Comparison of ENCODE assay signal across 18 mouse cellular contexts in genomic region chr8:10738486-10739081, GRCm38 (mm10).
DNase-seq lines count a peak whose midpoint lies in the region; ATAC-seq lines count a peak whose summit lies in the region.
"Had no signal": no experiment of that assay in that cellular context is flagged by ENCODE, and none has a peak within 500 bp of the region (broad histone marks: within the 10 kb centered on the region; RNA-seq: fewer than 3 reads in every experiment).

No protein-coding gene starts in this region.

- H3K36me3 ChIP-seq in forebrain, embryonic 10.5 days (replicated peaks): no peaks in the 10 kb centered on the region
- no peaks in the 10 kb centered on the region for H3K36me3 ChIP-seq in forebrain, embryonic 16.5 days (ENCODE audit: control insufficient read depth, insufficient read depth)
- H3K36me3 ChIP-seq in hindbrain, embryonic 10.5 days: no peaks in the 10 kb centered on the region
- H3K36me3 ChIP-seq in midbrain, embryonic 11.5 days (ENCODE audit: control insufficient read depth, insufficient read depth, low read length): no peaks in the 10 kb centered on the region

- H3K27ac ChIP-seq in forebrain, embryonic 10.5 days: peak overlapping the region; percentile 75
- H3K27ac ChIP-seq in forebrain, embryonic 16.5 days (ENCODE audit: low read length): no peak overlapping the region
- H3K27ac ChIP-seq in hindbrain, embryonic 10.5 days: peak overlapping the region; percentile 81
- peak overlapping the region; percentile 30; the same call in 1 of the 2 replicates for H3K27ac ChIP-seq in midbrain, embryonic 11.5 days (ENCODE audit: low read depth, low read length)

- no peak overlapping the region for H3K4me3 ChIP-seq in forebrain, embryonic 10.5 days
- no peak overlapping the region for H3K4me3 ChIP-seq in forebrain, embryonic 16.5 days (replicated peaks; ENCODE audit: low read length)
- H3K4me3 ChIP-seq in hindbrain, embryonic 10.5 days: no peak overlapping the region
- no peak overlapping the region for H3K4me3 ChIP-seq in midbrain, embryonic 11.5 days (ENCODE audit: low read depth, low read length)

- 51% methylated on average over 11 of the region's 11 CpGs for WGBS in forebrain, embryonic 10.5 days
- WGBS in forebrain, embryonic 16.5 days: 30% methylated on average over 11 of the region's 11 CpGs
- WGBS in hindbrain, embryonic 10.5 days: 40% methylated on average over 11 of the region's 11 CpGs
- 51% methylated on average over 11 of the region's 11 CpGs for WGBS in midbrain, embryonic 11.5 days

- no peak overlapping the region for H3K4me2 ChIP-seq in forebrain, embryonic 16.5 days (ENCODE audit: low read length)
- H3K4me2 ChIP-seq in midbrain, embryonic 11.5 days: no peak overlapping the region
- H3K4me2 ChIP-seq: lung, embryonic 14.5 days had no signal

- intact Hi-C loops in left cerebral cortex, postnatal 25 days (cut with DNase I): no loop called here

- no peak for DNase-seq in forebrain, embryonic 10.5 days (ENCODE audit: extremely low spot score, low spot score)
- DNase-seq in hindbrain, embryonic 10.5 days (ENCODE audit: low spot score): peak; percentile 40
- peak; percentile 83 for DNase-seq in midbrain, embryonic 11.5 days (ENCODE audit: low spot score, missing footprints)
- no peak for DNase-seq in left cerebral cortex, postnatal 25 days (ENCODE audit: low spot score in 2 of 2)
- no peak for DNase-seq in gastrocnemius, postnatal 25 days
- DNase-seq in cerebellum, postnatal 25 days: no peak
- no peak for DNase-seq in cerebellum, adult 11-12 months
- DNase-seq: cerebellum, adult 9-10 months; heart, adult 18-20 months; heart, postnatal 14 days; kidney, adult 2 months; liver; lung, embryonic 14.5 days; retina, postnatal 1 day; spleen, adult 18-20 months; thymus, postnatal 14 days had no signal

- H3K9me3 ChIP-seq in forebrain, embryonic 10.5 days: no peaks in the 10 kb centered on the region
- H3K9me3 ChIP-seq in forebrain, embryonic 16.5 days (ENCODE audit: control insufficient read depth, low read length): no peaks in the 10 kb centered on the region
- no peaks in the 10 kb centered on the region for H3K9me3 ChIP-seq in hindbrain, embryonic 10.5 days
- H3K9me3 ChIP-seq in midbrain, embryonic 11.5 days (ENCODE audit: control insufficient read depth, low read length): no peaks in the 10 kb centered on the region

- H3K4me1 ChIP-seq in forebrain, embryonic 10.5 days: peaks cover 25% of the 10 kb centered on the region
- peaks cover 2% of the 10 kb centered on the region; the same call in 1 of the 2 replicates for H3K4me1 ChIP-seq in forebrain, embryonic 16.5 days (replicated peaks; ENCODE audit: control insufficient read depth, insufficient read depth, low read length)
- peaks cover 42% of the 10 kb centered on the region for H3K4me1 ChIP-seq in hindbrain, embryonic 10.5 days (replicated peaks)
- H3K4me1 ChIP-seq in midbrain, embryonic 11.5 days (ENCODE audit: control insufficient read depth, insufficient read depth, low read length): peaks cover 10% of the 10 kb centered on the region; the same call in 1 of the 2 replicates

- 0 out of 2 replicates have a peak, but pooled peaks cover 10% of the 10 kb centered on the region for H3K27me3 ChIP-seq in forebrain, embryonic 10.5 days (ENCODE audit: poor library complexity, severe bottlenecking)
- H3K27me3 ChIP-seq in forebrain, embryonic 16.5 days (replicated peaks; ENCODE audit: control insufficient read depth, insufficient read depth, low read length): no peaks in the 10 kb centered on the region
- no peaks in the 10 kb centered on the region; the same call in 1 of the 2 replicates for H3K27me3 ChIP-seq in hindbrain, embryonic 10.5 days (ENCODE audit: insufficient read depth, poor library complexity, severe bottlenecking)
- no peaks in the 10 kb centered on the region for H3K27me3 ChIP-seq in midbrain, embryonic 11.5 days (ENCODE audit: control insufficient read depth, insufficient read depth, low read length)
- H3K27me3 ChIP-seq: Patski had no signal

- no peak for ATAC-seq in forebrain, embryonic 16.5 days
- ATAC-seq in midbrain, embryonic 11.5 days (ENCODE audit: low FRiP score): peak; percentile 62; the same call in 1 of the 2 replicates
- ATAC-seq: Patski had no signal

- no peak overlapping the region for H3K9ac ChIP-seq in forebrain, embryonic 16.5 days (replicated peaks; ENCODE audit: low read depth, low read length)
- peak overlapping the region; percentile 27 for H3K9ac ChIP-seq in midbrain, embryonic 11.5 days (ENCODE audit: low read length)
- H3K9ac ChIP-seq: lung, embryonic 14.5 days had no signal

Comparison
In these comparisons a context has a peak if more than half of its experiments do, and no peak if none do; other contexts are left out.
1. DNase-seq: peak in hindbrain, embryonic 10.5 days (single experiment) and midbrain, embryonic 11.5 days (single experiment); none in forebrain, embryonic 10.5 days (single experiment), left cerebral cortex, postnatal 25 days (0 of 2), gastrocnemius, postnatal 25 days (single experiment), cerebellum, postnatal 25 days (0 of 2) and cerebellum, adult 11-12 months (single experiment).